Mouse (Mus musculus) small intestine, adult 2 months (tissue): ENCODE data around the gene Mboat2. TPM values are rescaled to one million over a fixed set of nuclear protein-coding genes. Genes with fewer than 3 reads are reported as not detected.

ENCODE experiments used
- H3K27ac ChIP-seq: fragments of 200-500 bp; 2 replicates; pipeline ENCODE4 v1.5.1; 2012; ENCODE audit warnings: low read depth, low read length, control low read depth, inconsistent platforms; ENCODE audit not compliant: insufficient read depth
- H3K27me3 ChIP-seq: fragments of 200-500 bp; 2 replicates; pipeline ENCODE4 v1.6.1; 2012; ENCODE audit warnings: mild to moderate bottlenecking, moderate library complexity, low read length, inconsistent platforms; ENCODE audit not compliant: control insufficient read depth, insufficient read depth
- H3K36me3 ChIP-seq: fragments of 200-500 bp; 2 replicates; pipeline ENCODE4 v1.6.1; 2012; ENCODE audit warnings: mild to moderate bottlenecking, low read length, control low read depth, inconsistent platforms; ENCODE audit not compliant: control insufficient read depth, insufficient read depth
- H3K4me1 ChIP-seq: fragments of 200-500 bp; 2 replicates; pipeline ENCODE4 v1.6.1; 2012; ENCODE audit warnings: low read length, inconsistent platforms, mixed read lengths; ENCODE audit not compliant: control insufficient read depth, insufficient read depth, insufficient read length
- H3K4me3 ChIP-seq: fragments of 200-500 bp; 2 replicates; pipeline ENCODE4 v1.5.1; 2012; ENCODE audit warnings: low read depth, mild to moderate bottlenecking, control low read depth, inconsistent platforms, low read length, moderate library complexity
- CTCF ChIP-seq: fragments of 200-500 bp; IDR thresholded peaks from 2 replicates; pipeline ENCODE4 v1.5.1; 2012; ENCODE audit warnings: low read depth, mild to moderate bottlenecking, control low read depth, inconsistent platforms, low read length, moderate library complexity, mixed read lengths; ENCODE audit not compliant: insufficient replicate concordance, insufficient read length; ENCODE audit errors: extremely low read depth
- POLR2A ChIP-seq: fragments of 200-500 bp; IDR thresholded peaks from 2 replicates; pipeline ENCODE4 v1.6.1; 2012; ENCODE audit warnings: low read depth, mild to moderate bottlenecking, control low read depth, inconsistent platforms, low read length, moderate library complexity
- WGBS: fragments of 180-500 bp; shearing (Covaris S2); methylation state at CpG from one replicate; pipeline ENCODE4 v1.1.7; 2018; 5-methylcytosine and 5-hydroxymethylcytosine counted together
- polyA plus RNA-seq: library from polyadenylated mRNA; depleted of rRNA; stranded (reverse); fragments of >200 nt; gene quantifications from 2 replicates; pipeline ENCODE4 v1.2.3, GENCODE M21; 2012

Gene Mboat2
- polyA plus RNA-seq, 1 experiment, result 0.55 TPM

- Histone ChIP-seq H3K4me3 (no peak overlapping the region), H3K36me3 (no peaks in the 10 kb centered on the region), H3K27ac (no peak overlapping the region), H3K4me1 (no peaks in the 10 kb centered on the region), H3K27me3 (no peaks in the 10 kb centered on the region)
- 80% methylated on average over 7 of the region's 7 CpGs for WGBS
- TF ChIP-seq CTCF, result no peak
- TF ChIP-seq POLR2A, result no peak
Observed at GRCm38 (mm10) chr12:24961821-24962220, 131.1 kb downstream of the Mboat2 start.

GRCm38 (mm10) chr12:24962362-24962967 lies 131.8 kb downstream of the Mboat2 start:
- Histone ChIP-seq H3K27ac (no peak overlapping the region), H3K36me3 (no peaks in the 10 kb centered on the region), H3K27me3 (no peaks in the 10 kb centered on the region), H3K4me1 (no peaks in the 10 kb centered on the region), H3K4me3 (no peak overlapping the region)
- TF ChIP-seq CTCF, result no peak
- no peak for TF ChIP-seq POLR2A
- WGBS, result 83% methylated on average over 11 of the region's 11 CpGs

- 70% methylated on average over 13 of the region's 13 CpGs for WGBS
- Histone ChIP-seq H3K27ac (no peak overlapping the region), H3K36me3 (no peaks in the 10 kb centered on the region), H3K4me3 (no peak overlapping the region), H3K27me3 (no peaks in the 10 kb centered on the region), H3K4me1 (no peaks in the 10 kb centered on the region)
- TF ChIP-seq CTCF, result no peak
- no peak for TF ChIP-seq POLR2A
Observed at GRCm38 (mm10) chr12:24963393-24964022, 132.8 kb downstream of the Mboat2 start.

- H3K4me3 ChIP-seq, result no peak overlapping the region
- H3K27me3 ChIP-seq, result no peaks in the 10 kb centered on the region
- H3K36me3 ChIP-seq, result no peaks in the 10 kb centered on the region
- H3K27ac ChIP-seq, result no peak overlapping the region
- TF ChIP-seq POLR2A, result no peak
- no peak for TF ChIP-seq CTCF
- no peaks in the 10 kb centered on the region for H3K4me1 ChIP-seq
- 83% methylated on average over 6 of the region's 6 CpGs for WGBS
Observed at GRCm38 (mm10) chr12:24965406-24965805, 134.7 kb downstream of the Mboat2 start.

- Histone ChIP-seq H3K4me3 (no peak overlapping the region), H3K27me3 (no peaks in the 10 kb centered on the region), H3K27ac (no peak overlapping the region), H3K4me1 (no peaks in the 10 kb centered on the region), H3K36me3 (no peaks in the 10 kb centered on the region)
- TF ChIP-seq POLR2A, result no peak
- TF ChIP-seq CTCF, result no peak
- WGBS, result 87% methylated on average over 2 of the region's 2 CpGs
Observed at GRCm38 (mm10) chr12:24966046-24966445, 135.4 kb downstream of the Mboat2 start.

- H3K4me3 ChIP-seq, result no peak overlapping the region
- 81% methylated on average over 5 of the region's 5 CpGs for WGBS
- no peak for TF ChIP-seq CTCF
- no peak for TF ChIP-seq POLR2A
Observed at GRCm38 (mm10) chr12:24971490-24972200, 141.0 kb downstream of the Mboat2 start.

More at GRCm38 (mm10) chr12:24971490-24972200, 141.0 kb downstream of the Mboat2 start:
- Histone ChIP-seq H3K36me3 (no peaks in the 10 kb centered on the region), H3K27me3 (no peaks in the 10 kb centered on the region), H3K27ac (no peak overlapping the region), H3K4me1 (peaks cover 5% of the 10 kb centered on the region)
